Mouse (Mus musculus) spleen, postnatal 4 days (tissue): ENCODE data around the gene Ankrd11.
"Not testable (repeated sequence)": the region's sequence is repeated elsewhere in the genome, so short reads cannot be mapped to it uniquely, and the experiment has no call there.

ENCODE experiments used
- DNase-seq, 2 experiments: peaks; one replicate each; pipeline ENCODE4 v3.0.0; 2022; ENCODE audit warnings: low spot score in 2 of 2

Gene Ankrd11

GRCm38 (mm10) chr8:123042158-123042973, at the start of gene Ankrd11:
Gene Ankrd11, minus strand, starts transcription at chr8:123042277.
- DNase-seq, result peak; percentile 99

- DNase-seq, result no peak
Observed at GRCm38 (mm10) chr8:123087289-123087688, 45.2 kb upstream of the Ankrd11 start.

- no peak for DNase-seq
Observed at GRCm38 (mm10) chr8:123083610-123084009, 41.5 kb upstream of the Ankrd11 start.

- DNase-seq, result no peak
Observed at GRCm38 (mm10) chr8:123082993-123083392, 40.9 kb upstream of the Ankrd11 start.

GRCm38 (mm10) chr8:123077213-123077612, 35.1 kb upstream of the Ankrd11 start:
- DNase-seq, result no peak

GRCm38 (mm10) chr8:123071176-123071575, 29.1 kb upstream of the Ankrd11 start:
- DNase-seq, result no peak

GRCm38 (mm10) chr8:123066101-123066683, 24.1 kb upstream of the Ankrd11 start:
- DNase-seq, result no peak

- peak; percentile 96 to 98 for DNase-seq
Observed at GRCm38 (mm10) chr8:123065214-123066100, 23.4 kb upstream of the Ankrd11 start.

- peak; percentile 35 to 72 for DNase-seq
Observed at GRCm38 (mm10) chr8:123064809-123065213, 22.7 kb upstream of the Ankrd11 start.

GRCm38 (mm10) chr8:123064072-123064471, 22.0 kb upstream of the Ankrd11 start:
- no peak for DNase-seq

- no peak for DNase-seq
Observed at GRCm38 (mm10) chr8:123062721-123063120, 20.6 kb upstream of the Ankrd11 start, which contains the start of gene Spg7. Gene Spg7, plus strand, starts transcription at chr8:123062942.

GRCm38 (mm10) chr8:123051458-123051857, 9.4 kb upstream of the Ankrd11 start:
- DNase-seq, result no peak

GRCm38 (mm10) chr8:123048402-123048801, 6.3 kb upstream of the Ankrd11 start:
- DNase-seq, result no peak

- no peak for DNase-seq
Observed at GRCm38 (mm10) chr8:123047827-123048226, 5.8 kb upstream of the Ankrd11 start.

GRCm38 (mm10) chr8:123046706-123047105, 4.6 kb upstream of the Ankrd11 start:
- DNase-seq, result no peak

- not testable (repeated sequence) for DNase-seq
Observed at GRCm38 (mm10) chr8:123044743-123045425, 2.8 kb upstream of the Ankrd11 start.

- DNase-seq, result no peak
Observed at GRCm38 (mm10) chr8:123043941-123044340, 1.9 kb upstream of the Ankrd11 start.

- DNase-seq, result no peak
Observed at GRCm38 (mm10) chr8:123042974-123043625, 1.0 kb upstream of the Ankrd11 start.

GRCm38 (mm10) chr8:123041774-123042105, 337 bp downstream of the Ankrd11 start:
- no peak for DNase-seq

- DNase-seq, result peak; percentile 63 to 84
Observed at GRCm38 (mm10) chr8:123041008-123041773, 886 bp downstream of the Ankrd11 start.
